Mouse (Mus musculus) kidney, postnatal 25 days (tissue): Measurements from ENCODE around the gene Aff3.

Source experiments
- DNase-seq, 2 experiments: peaks; one replicate each; pipeline ENCODE4 v3.0.0; 2021; ENCODE audit warnings: mixed read lengths in 2 of 2

Gene Aff3

GRCm38 (mm10) chr1:38217912-38218795 is 446.6 kb downstream of the Aff3 start:
- peak; percentile 31 to 69 for DNase-seq

DNA sequence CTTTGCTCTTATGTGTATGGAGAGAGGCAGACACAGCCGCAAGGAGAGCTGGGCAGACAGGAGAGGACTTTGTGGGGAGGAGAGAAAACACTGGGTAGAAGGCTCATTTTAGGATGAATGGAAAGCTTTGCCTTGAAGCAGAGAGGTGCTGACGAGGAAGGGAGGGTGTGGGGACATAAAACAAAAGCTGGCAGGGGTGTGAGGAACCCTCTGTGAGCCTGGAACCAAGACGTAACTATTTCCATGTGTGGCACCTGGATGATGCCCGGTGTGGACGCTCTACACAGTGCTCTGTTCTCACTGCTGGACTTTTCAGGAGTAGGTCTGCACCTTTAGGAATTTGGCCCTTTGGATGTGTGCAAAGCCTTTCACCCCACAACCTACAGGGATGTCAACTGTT is 447.7 kb downstream of the Aff3 start:
- DNase-seq = no peak

- DNase-seq = no peak
Measured at GRCm38 (mm10) chr1:38213377-38213776, 451.4 kb downstream of the Aff3 start.

- no peak for DNase-seq
Measured at GRCm38 (mm10) chr1:38212386-38212785, 452.4 kb downstream of the Aff3 start.

DNA sequence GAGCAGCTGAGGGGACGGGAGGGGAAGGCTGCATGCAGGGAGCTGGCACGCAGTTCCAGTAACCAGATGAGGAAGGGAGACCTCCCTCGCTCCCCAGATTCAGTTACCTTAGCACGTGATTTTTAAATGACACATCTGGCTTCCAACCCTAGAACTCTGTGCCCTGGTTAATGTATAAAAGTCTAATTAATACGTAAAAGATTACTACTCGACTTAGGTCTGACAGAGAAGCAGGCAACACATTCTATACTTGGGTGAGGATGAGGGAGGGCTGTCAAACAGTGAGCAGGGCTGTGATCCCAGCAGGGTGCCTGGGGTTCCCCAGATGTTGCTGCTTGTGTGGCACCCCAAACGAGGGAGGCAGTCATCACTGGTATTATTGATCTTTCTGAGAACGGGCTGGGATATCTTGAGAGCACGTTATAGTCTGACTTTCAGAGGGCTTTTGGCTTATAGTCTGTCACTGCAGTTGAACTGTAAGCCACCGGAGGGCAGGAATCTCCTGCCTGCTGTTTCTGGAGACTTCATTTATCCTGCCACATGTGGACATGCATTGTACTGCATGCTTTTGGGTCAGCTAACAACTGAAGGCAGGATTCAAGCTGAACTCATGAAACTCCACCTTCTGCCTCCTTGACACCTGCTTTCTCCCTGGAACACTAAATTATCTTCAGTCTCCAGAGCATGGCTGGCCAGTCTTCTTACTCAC is 462.1 kb downstream of the Aff3 start:
- peak; percentile 43 to 49 for DNase-seq

GRCm38 (mm10) chr1:38201796-38202195 is 463.0 kb downstream of the Aff3 start:
- DNase-seq = no peak

DNA sequence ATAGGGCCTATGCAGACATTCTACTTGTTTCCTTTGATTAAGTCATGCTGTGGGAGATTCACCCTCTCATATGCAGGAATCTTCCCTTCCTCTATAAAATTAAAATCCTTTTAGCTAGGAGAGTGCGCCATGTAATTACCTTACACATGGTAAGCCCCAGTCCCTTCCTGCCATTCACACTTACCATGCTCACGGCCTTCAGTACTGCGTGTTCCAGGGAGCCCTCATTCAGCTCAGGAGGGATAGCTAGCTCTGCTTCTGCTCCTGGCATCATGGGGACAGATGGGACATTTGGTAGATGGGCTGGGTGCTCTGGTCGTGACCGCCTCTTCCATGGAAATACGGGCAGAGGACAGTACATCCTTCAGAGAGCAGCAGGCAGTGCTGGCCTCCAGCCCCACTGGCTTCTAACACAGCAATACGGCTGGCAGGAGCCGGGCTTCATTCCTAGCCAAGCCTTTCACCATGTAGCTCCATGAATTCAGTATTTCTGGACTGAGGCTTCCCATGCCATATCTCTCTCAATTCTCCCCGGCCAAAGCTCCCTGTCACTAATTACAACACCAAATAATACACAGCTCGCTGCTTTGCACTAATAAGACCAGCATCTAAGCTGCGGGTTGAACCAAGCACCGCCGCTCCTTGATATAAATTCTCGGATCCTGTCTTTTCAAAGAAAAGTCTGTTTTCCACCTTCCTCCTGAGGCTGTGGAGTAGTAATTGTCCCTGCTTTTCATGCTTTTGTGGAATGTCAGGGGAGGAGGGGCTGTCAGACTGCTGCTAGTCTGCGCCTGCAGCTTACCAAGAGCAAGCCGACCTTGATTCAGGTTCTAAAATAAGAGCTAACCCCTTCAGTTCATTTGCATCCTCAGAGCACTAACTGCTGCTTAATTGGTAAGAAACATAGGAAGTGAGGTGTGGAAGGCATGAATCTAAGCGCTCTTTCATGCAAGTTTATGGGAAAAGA is 464.8 kb downstream of the Aff3 start:
- DNase-seq = no peak

DNA sequence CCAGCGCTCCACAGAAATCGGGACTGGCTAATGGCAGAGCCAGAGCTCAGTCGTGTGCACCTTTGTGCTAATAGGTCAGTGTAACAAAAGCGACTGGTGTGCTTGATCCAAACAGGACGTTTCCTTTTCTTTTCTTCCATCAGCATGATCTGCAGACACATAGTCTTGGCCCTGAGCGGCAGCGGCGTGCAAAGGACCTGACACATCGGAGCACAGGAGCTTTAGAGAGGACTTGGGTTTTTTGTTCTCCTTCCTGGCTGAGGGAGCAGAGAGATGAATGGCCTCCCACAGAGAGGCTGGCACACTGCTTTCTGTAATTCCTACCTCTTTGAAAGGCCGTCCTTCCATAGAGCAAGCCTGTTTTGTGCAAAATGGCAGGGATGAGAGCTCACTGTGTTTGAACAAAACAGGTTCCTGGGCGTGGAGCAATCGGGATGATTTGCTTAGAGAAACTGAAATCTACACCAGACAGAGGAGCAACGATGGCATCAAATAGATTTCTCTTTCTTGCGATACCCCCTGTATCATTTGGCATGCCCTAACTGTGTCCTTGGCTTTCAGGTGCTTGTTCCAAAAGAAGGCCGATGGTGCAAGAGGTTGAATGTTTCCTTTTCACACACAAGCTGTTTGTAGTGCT is 466.2 kb downstream of the Aff3 start:
- DNase-seq = no peak

DNA sequence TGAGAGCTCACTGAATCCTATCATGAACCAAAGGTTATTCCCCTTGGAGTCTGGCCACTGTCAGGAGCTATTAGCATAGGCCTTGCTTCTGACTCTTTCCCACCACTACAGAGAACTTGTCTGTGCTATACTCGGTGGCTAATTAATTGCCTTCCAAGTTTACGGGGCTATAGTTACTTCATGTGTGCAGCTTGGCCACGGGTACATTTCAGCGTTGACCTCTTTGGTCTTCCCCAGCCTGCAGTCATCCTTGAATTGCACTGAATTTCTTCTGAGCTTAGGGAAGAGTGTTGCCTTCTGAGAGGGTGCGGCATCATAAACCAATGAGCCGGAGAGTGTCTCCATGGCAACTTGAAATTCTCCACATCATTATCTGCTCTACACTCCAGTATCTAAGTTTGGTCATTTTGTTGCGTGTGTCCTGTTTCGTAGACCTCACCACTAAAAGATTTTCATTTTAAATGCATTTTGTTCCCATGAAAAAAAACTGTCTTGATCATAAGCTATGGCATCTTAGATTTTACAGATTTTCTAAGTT is 467.5 kb downstream of the Aff3 start:
- peak in 1 of 2 experiments; percentile 19 for DNase-seq

- no peak for DNase-seq
Measured at GRCm38 (mm10) chr1:38195721-38196120, 469.0 kb downstream of the Aff3 start.

- DNase-seq = no peak
Measured at GRCm38 (mm10) chr1:38186227-38186545, 478.6 kb downstream of the Aff3 start.

DNA sequence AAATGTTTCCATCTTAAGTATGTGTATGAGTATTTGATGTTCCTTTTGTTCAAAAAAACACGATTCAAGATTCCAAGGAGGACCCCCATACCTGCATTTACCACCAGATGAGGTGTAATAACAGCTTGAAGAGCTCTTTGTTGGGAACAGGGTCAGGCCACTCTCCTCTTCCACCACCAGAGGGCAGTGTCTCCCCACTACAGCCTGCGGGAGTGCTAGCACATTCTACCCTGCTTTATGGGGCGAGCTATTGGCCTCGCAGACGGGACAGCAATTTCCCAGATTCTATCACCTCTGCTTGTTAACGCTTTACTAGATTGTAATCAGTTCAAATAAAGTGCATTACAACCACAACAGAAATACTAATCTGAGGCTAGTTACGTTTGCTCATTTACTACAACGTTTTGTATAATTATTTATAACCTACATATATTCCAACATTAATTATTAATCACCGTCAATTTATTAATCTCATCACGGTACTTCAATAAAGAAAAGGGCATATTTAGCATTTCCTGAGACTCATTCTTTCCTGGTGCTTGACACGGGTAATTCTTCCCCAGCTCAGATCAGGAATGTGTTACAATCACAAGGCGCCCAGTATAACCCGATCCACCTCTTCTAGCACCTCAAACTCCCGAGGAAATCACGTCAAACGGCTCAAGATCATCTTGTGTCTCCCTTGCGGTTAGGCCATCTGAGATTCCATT is 479.1 kb downstream of the Aff3 start:
- DNase-seq = peak; percentile 79 to 80

- DNase-seq = no peak
Measured at GRCm38 (mm10) chr1:38181020-38181550, 483.7 kb downstream of the Aff3 start.

DNA sequence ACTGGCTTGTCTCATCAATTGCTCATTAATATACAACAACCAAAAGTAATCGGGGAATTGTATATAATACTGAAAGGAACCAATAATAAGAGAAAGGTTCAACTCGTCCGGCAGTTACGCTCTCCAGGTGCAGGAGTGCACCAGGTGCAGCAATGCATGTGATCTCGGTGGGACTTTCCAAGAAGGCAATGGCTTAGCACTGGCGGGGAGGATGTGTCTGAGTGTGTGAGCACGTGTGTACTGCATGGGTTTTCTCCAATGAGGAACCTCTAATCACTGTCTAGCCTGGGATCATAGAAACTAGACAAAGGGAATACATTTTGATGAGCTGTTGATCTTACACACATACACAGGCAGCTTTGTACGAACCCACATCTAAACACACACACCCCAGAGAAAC is 485.8 kb downstream of the Aff3 start:
- no peak for DNase-seq

DNA sequence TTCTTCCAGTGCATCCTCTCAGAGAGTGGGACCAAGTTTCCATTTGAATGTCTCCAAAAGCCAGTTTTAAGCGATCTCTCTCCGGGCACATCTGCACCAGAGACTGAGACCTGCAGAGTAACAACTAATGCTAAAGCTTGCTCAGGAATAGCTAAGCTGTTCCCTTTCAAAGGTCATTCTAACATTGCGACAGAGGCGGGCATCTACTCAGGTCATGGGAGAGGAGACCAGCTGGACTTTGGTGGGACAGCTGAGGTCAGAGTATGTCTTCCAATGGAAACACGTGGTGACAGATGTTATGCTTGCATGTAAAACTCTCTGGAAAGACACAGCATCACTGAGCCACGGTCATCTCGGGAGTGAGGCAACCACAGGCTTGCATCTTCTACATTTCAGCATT is 488.7 kb downstream of the Aff3 start:
- peak; percentile 38 to 62 for DNase-seq

DNA sequence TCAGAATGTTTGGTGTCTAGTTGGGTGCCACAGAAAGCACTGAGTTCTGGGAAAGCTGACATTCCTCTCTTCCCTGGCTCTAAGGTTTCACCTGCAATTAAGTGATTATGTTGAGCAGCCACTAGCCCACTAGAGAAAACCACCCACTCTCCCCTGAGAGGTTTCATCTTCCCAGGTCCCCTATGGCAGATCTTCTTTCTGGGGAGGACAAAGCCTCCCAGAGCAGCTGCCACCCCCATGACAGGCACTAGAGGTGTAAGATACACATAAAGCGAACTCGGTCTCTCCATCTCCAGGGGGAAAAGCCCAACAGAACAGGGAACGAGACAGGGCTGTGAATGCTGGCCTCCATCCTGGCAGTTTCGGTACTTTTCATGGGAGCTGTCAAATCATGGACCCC is 492.9 kb downstream of the Aff3 start:
- DNase-seq = no peak

DNA sequence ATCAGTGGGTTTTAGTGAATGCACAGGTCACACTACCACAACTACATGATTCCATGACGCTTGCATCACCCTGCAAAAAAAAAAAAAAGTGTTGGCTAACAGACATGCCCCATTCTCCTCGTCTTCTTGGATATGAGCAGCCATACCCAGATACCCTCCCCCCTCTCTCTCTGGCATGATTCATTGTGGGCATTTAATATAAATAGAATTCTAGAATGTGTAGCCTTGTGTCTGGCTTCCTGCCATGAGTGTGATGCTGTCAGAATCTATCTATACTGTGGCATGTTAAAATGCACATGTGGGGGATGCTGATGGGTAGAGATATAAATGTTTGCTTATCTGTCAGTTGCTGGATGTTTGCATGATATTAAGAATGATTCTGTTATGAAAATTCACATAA is 499.1 kb downstream of the Aff3 start:
- DNase-seq = no peak

DNA sequence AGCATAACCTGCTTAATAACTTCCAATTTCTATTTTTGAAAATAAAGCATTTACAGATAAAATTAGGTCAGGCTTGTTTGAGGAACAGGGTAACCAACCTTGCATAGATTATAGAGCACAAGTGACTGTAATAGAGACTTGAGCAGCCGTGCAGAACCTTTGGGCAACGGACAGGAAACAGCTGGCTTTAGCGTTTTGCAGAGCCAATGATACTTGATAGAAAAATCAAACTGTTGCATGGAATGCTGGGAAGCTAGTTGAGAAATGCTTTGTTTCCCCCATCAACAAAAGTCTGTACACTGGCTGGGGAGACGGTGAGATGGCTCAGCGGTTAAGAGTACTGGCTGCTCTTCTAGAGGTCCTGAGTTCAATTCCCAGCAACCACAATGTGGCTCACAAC is 514.7 kb downstream of the Aff3 start:
- DNase-seq = no peak

GRCm38 (mm10) chr1:38146008-38146407 is 518.7 kb downstream of the Aff3 start:
- DNase-seq = no peak

DNA sequence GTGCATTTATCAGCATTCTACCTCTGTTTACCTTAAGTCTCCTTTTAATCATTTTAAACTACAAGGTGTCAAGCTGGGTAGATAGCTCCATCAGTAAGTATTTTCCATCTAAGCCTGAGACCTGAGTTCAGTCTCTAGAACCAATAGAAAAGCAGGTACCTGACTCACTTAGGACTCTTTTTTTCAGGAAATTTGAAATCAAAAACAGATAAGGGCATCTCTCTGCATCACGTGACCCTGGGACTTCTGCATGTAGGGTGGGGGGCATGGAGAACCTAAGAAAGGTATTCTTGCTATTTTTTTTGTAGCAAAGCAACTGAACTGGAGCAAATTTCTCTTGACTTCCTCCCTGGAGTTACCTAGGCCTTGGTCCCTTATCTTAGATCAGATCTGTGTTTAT is 523.4 kb downstream of the Aff3 start:
- no peak for DNase-seq

DNA sequence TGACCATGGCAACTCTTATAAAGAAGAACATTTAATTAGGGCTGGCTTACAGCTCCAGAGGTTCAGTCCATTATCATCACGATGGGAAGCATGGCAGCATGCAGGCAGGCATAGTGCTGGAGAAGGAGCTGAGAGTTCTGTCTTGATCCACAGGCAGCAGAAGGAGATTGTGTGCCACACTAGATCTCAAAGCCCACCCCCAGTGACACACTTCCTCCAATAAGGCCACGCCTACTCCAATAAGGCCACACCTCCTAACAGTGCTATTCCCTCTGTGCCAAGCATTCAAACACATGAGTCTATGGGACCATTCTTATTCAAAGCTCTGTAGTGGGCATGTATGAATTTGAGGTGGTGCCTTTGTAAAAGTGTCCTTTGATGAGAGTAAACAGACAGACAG is 523.8 kb downstream of the Aff3 start:
- DNase-seq = no peak
